Mouse (Mus musculus) A20 (cell line): ENCODE measurements around the gene Ecm2.

Experiments used
- DNase-seq: peaks from one replicate; pipeline ENCODE4 v3.0.0-alpha.2; 2011; ENCODE audit warnings: low read depth, low spot score

Gene Ecm2

GRCm38 (mm10) chr13:49507176-49507575 is 2.6 kb downstream of the Ecm2 start:
- no peak for DNase-seq

GRCm38 (mm10) chr13:49518761-49519160 is 14.2 kb downstream of the Ecm2 start:
- DNase-seq = no peak

- no peak for DNase-seq
These were observed 21.6 kb downstream of the Ecm2 start for GRCm38 (mm10) chr13:49526235-49526634.

- DNase-seq = no peak
These were observed 26.0 kb downstream of the Ecm2 start for GRCm38 (mm10) chr13:49530636-49531035.

GRCm38 (mm10) chr13:49536946-49537345 is 32.3 kb downstream of the Ecm2 start:
- DNase-seq = no peak

DNA sequence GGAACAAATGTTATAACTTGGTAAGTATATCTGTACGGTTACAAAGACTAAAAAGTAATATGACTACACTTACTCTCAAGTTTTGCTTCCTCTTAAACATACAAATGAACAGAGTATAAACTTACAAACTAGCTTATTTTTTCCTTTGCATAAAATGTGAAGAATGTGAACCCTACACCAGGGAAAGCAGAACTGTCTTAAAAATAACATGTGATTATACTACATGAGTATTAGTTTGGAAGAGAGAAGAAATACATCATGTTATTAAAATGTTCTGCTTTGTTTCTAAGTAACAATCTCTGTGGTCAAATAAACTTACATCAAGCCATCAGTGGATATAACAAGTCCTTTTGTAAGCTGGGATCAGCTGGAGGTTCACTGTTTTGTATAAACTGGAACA is 34.1 kb downstream of the Ecm2 start:
- peak; percentile 9 for DNase-seq

DNA sequence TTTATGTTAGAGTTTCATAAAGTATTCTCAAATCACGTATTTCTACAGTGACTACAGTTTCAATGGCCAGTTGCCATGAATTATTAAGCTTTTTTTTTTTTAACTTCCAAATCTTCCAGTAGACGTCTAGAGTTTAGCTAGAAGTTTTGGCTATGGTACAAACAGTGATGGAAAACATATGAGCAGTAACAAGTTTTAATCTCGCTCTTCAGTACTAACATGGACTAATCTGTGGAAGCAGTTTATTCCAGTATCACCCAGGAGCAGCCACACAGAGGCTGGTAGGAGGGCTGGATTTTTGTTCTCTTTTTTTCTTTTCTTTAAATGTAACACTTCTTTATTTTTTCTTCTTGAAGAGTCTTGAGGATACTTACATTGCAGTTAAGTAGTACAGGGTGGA is 39.7 kb downstream of the Ecm2 start, which contains the start of gene Aspn:
Gene Aspn (plus strand): TSS at position 165 of the 400 bp plus-strand sequence.
- no peak for DNase-seq

- DNase-seq = no peak
These were observed 41.0 kb downstream of the Ecm2 start for GRCm38 (mm10) chr13:49545646-49546045.

DNA sequence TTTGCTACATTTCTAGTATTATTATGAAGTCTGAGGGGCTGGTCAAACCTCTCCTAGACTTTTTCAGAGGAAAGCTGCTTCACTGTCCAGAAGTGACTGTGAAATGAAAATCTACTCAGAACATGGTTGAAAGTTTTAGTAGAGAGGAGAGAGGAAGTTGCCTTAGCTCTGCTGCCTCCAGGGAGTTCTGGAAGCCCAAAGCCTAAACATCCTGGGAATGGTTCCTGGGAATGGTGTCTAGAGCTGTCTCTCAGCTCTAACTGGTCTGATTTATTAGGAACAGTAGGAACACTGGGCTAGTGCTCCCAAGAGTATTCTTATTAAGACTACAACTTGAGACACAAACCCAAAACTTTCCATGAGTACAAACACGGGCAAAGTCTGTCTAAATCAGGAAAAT is 41.9 kb downstream of the Ecm2 start:
- DNase-seq = no peak

- peak; percentile 22 for DNase-seq
These were observed 43.0 kb downstream of the Ecm2 start for GRCm38 (mm10) chr13:49547563-49548150.

DNA sequence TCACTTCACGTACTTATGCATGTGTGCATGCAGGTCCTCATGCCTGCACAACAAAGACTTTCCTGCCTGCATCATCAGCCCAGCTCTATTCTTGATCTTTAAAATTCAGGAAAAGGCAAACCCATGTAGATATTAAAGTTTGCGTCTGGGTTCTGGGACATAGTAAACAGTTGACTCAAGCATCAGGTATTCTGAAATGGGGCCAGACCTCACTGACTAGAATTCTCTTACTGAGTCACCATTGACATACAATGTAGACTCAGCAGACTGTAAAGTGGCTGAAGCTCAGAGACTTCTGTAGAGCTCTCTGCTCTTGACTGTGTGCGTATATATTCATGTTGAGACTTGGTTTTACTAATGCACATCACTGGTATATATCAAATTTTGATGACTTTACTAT is 45.0 kb downstream of the Ecm2 start:
- no peak for DNase-seq

GRCm38 (mm10) chr13:49554519-49554918 is 49.9 kb downstream of the Ecm2 start:
- no peak for DNase-seq

DNA sequence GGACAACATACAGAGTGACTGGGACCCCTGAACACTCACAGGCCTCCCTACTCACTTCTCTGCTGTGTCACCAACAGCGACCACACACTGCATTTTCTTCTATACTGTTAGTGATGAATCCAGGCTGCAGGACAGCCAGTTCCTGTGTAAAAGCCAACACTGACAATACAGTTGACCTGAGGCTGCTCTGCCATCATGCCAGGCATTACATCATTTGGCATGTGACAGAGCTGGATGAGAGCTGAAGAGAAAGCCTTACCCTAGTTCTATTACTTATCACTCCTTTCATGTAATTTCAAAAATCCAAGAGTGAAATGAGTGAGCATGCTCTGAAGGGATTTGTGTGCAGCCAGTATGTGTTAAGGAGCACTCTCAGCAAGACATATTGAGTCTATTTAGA is 51.6 kb downstream of the Ecm2 start:
- no peak for DNase-seq

DNA sequence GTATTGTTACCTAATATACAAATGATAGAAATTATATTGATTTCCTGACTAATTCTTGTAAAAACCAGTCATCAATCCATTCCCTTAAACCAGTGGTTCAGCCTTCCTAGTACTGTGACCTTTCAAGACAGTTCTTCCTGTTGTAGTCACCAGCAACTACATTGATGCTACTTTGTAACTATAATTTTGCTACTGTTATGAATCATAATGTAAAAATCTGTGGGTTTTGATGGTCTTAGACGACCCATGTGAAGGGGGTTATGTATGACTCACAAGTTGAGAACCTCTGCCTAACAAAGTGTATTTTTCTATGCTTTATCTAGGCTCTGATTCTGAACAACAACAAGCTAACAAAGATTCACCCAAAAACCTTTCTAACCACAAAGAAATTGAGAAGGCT is 52.3 kb downstream of the Ecm2 start:
- DNase-seq = no peak

GRCm38 (mm10) chr13:49559185-49559584 is 54.6 kb downstream of the Ecm2 start:
- peak; percentile 33 for DNase-seq

DNA sequence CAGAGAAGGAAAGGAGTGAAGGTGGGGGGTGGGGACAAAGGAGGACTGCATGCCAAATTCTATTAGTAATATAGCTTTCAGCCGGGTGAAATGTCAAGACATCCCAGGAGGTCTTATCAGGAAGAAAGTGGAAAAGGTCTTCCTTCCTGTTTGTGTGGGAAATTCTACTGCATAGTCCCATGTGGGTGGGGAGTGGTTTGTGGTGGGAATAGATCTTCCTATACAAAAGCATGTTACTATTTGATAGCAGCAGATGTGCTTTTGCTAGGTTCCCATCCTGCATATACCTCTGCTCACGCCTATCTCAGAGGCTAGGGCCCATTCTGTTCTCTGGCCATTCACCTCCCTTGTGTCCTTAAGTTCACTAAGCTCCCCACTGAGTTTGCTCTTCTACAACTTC is 56.3 kb downstream of the Ecm2 start:
- no peak for DNase-seq

DNA sequence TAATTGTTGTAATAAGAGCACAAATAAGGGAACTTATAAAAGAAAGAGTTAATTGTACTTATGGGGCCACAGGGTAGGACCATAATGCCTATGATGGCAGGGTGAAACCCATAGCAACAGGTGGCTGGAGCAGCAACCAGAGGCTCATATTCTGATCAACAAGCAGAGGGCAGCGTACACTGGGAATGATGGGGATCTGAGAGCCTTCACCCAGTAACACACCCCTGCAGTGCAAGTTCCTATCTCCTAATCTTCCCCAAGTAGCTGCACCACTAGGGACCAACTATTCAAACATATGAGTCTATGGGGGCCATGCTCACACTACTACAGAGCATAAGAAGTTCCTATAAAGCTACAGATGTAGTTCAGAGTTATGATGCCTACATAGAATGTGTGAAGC is 59.7 kb downstream of the Ecm2 start:
- DNase-seq = no peak

DNA sequence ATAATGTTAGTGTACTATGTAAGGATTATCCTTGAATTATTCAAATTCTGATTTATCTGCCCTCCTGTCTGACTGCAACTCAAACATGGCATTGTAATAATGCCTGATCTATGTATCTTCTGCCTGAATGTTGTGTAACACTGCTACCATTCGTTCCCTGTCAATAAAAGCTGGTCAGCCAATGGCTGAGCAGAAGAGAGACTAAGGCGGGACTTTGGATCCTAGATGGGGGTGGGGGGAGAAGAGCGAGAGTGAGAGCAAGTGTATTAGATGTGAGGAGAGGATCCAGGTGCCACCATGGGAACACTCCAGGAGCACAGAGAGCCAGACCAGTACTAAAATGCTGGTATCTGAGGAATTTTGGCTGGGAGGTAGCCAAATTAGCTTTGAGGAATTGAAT is 65.8 kb downstream of the Ecm2 start:
- no peak for DNase-seq

GRCm38 (mm10) chr13:49571418-49571817 is 66.8 kb downstream of the Ecm2 start:
- no peak for DNase-seq

DNA sequence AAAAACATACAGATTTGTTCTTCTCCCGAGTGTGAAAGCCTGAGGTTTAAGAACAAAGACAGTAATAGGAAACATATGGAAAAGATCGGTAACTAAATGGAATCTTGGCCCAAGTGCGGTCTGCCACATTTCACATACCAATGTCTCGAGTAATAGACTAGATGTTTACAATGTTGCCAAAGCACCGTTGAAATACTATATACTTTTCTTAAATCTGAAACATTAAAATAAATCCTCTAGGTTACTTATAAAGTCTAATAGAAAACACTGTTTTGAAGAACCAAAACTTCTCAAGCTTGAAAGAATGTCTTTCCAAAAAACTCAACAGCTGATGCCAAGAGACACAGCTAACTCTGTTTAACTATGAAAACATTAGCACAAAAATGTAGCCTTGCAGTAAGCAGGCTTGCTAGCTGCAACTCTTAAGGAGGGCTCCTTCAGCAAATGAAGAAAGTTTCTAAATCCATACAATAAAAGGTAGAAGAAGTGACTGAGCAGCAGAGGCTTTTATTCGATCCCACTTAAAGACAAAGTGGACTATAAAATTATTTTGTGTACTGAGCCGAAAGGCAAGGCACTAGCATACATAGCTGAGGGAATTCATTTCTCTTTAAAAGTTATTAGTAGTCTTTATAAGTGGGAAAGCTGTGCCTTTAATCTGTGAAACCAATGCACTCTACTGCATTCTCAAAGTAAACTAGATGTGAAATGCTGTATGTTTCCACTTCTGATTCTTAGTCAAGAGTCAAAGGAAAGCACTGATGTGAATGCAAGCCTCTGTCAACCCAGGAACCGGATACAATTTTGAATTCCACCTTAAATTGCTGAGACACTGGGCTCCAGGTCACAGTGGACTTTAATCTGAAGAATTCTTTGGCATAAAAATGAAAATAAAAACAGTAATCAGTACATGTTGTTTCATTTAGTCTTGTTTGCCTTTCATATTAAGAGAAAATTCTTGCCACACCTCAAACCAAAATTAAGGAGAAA is 77.2 kb downstream of the Ecm2 start, which contains the start of gene Omd:
Gene Omd (plus strand): TSS at position 922 of the 990 bp plus-strand sequence.
- no peak for DNase-seq
